In the genomic region with DNA sequence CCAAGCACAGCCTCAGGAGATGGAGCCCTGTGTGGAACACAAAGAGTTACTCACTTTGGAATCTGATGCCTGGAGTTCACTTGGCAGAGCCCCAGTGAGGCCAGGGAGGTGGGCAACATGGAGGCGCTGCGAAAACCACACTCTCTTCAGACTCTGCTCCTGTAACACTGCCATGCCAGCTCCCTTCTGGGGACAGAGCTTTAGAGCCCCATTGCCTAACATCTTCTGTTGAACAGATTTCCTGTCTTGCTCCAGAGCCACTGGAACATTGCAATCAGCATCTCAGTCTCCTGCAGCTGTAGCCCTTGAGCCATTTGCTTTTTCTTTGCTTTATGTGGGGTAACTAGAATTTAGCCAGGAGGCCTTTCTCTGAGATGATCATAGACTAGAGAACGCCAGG, we compare ENCODE assay signal across 19 mouse cellular contexts. TPM values are rescaled to one million over a fixed set of nuclear protein-coding genes. Genes with fewer than 3 reads are reported as not detected.
DNase-seq lines count a peak whose midpoint lies in the region; ATAC-seq and TF ChIP-seq lines count a peak whose summit lies in the region.
"Had no signal": no experiment of that assay in that cellular context is flagged by ENCODE, and none has a peak within 500 bp of the region (broad histone marks: within the 10 kb centered on the region; RNA-seq: fewer than 3 reads in every experiment).

No protein-coding gene starts in this region.

- WGBS in heart, embryonic 15.5 days: 31% methylated on average over 3 of the region's 3 CpGs
- WGBS in lung, postnatal 0 days: 40% methylated on average over 3 of the region's 3 CpGs
- WGBS in embryonic facial prominence, embryonic 13.5 days: 29% methylated on average over 3 of the region's 3 CpGs

- H3K4me3 ChIP-seq in heart, embryonic 15.5 days: no peak overlapping the region
- H3K4me3 ChIP-seq in lung, postnatal 0 days (ENCODE audit: low read depth, low read length): no peak overlapping the region
- no peak overlapping the region for H3K4me3 ChIP-seq in embryonic facial prominence, embryonic 13.5 days
- H3K4me3 ChIP-seq: gastrocnemius, adult 2 months had no signal

- H3K27me3 ChIP-seq in heart, embryonic 15.5 days: no peaks in the 10 kb centered on the region
- no peaks in the 10 kb centered on the region for H3K27me3 ChIP-seq in lung, postnatal 0 days (replicated peaks; ENCODE audit: insufficient read depth, low read length)
- H3K27me3 ChIP-seq in embryonic facial prominence, embryonic 13.5 days: no peaks in the 10 kb centered on the region
- H3K27me3 ChIP-seq: neural tube, embryonic 13.5 days had no signal

- no peaks in the 10 kb centered on the region for H3K36me3 ChIP-seq in heart, embryonic 15.5 days
- no peaks in the 10 kb centered on the region for H3K36me3 ChIP-seq in lung, postnatal 0 days (ENCODE audit: insufficient read depth, low read length)
- H3K36me3 ChIP-seq in embryonic facial prominence, embryonic 13.5 days: peaks cover 10% of the 10 kb centered on the region; the same call in 1 of the 2 replicates

- peak overlapping the region; percentile 49; the same call in 1 of the 2 replicates for H3K27ac ChIP-seq in heart, embryonic 15.5 days
- H3K27ac ChIP-seq in lung, postnatal 0 days (ENCODE audit: low read length): no peak overlapping the region; the same call in 1 of the 2 replicates
- peak overlapping the region; percentile 39; the same call in 1 of the 2 replicates for H3K27ac ChIP-seq in embryonic facial prominence, embryonic 13.5 days
- H3K27ac ChIP-seq: hindbrain, embryonic 14.5 days; liver, embryonic 14.5 days; neural tube, embryonic 13.5 days had no signal

- no peak for TF ChIP-seq CTCF in lung, postnatal 0 days (IDR thresholded peaks at IDR 0.05)

- no peak for ATAC-seq in heart, embryonic 15.5 days (replicated peaks; ENCODE audit: insufficient number of reproducible peaks, insufficient read depth, low FRiP score, low read depth)
- ATAC-seq in lung, postnatal 0 days: no peak
- ATAC-seq in embryonic facial prominence, embryonic 13.5 days (ENCODE audit: insufficient number of reproducible peaks, insufficient read depth, low FRiP score, low TSS enrichment, low read depth): no peak
- ATAC-seq: activated CD4-positive, CD25-positive, alpha-beta regulatory T cell, adult 4 months; forebrain, postnatal 0 days had no signal

- no peak for DNase-seq in heart, adult 18-20 months
- DNase-seq in lung, postnatal 0 days (ENCODE audit: low spot score): peak; percentile 62
- no peak for DNase-seq in lung, adult 18-20 months
- DNase-seq in layer of hippocampus, adult 9-10 months (ENCODE audit: low spot score): no peak
- no peak for DNase-seq in spleen, postnatal 4 days (ENCODE audit: low spot score in 2 of 2)
- DNase-seq: cerebellum, adult 11 months; forebrain, postnatal 0 days; gastrocnemius, adult 2 months; kidney, adult 18-20 months; kidney, postnatal 25 days; right cerebral cortex, postnatal 4 days; thymus, adult 18-20 months had no signal

- H3K4me2 ChIP-seq in heart, embryonic 15.5 days: no peak overlapping the region
- no peak overlapping the region for H3K4me2 ChIP-seq in lung, postnatal 0 days (replicated peaks; ENCODE audit: low read depth, low read length)
- 0 out of 2 replicates have a peak overlapping the region, but pooled peaks have one; percentile 0 for H3K4me2 ChIP-seq in embryonic facial prominence, embryonic 13.5 days
- H3K4me2 ChIP-seq: heart, embryonic 11.5 days had no signal

- TF ChIP-seq EP300 in lung, postnatal 0 days (IDR thresholded peaks at IDR 0.05): no peak

- peaks cover 30% of the 10 kb centered on the region for H3K4me1 ChIP-seq in heart, embryonic 15.5 days (replicated peaks)
- H3K4me1 ChIP-seq in lung, postnatal 0 days (ENCODE audit: insufficient read depth, low read depth, low read length): peaks cover 11% of the 10 kb centered on the region
- peaks cover 29% of the 10 kb centered on the region for H3K4me1 ChIP-seq in embryonic facial prominence, embryonic 13.5 days

- H3K9me3 ChIP-seq in heart, embryonic 15.5 days (replicated peaks): no peaks in the 10 kb centered on the region
- H3K9me3 ChIP-seq in lung, postnatal 0 days (ENCODE audit: low read length): no peaks in the 10 kb centered on the region
- no peaks in the 10 kb centered on the region for H3K9me3 ChIP-seq in embryonic facial prominence, embryonic 13.5 days
- H3K9me3 ChIP-seq: neural tube, embryonic 13.5 days had no signal

- no peak overlapping the region for H3K9ac ChIP-seq in heart, embryonic 15.5 days
- H3K9ac ChIP-seq in lung, postnatal 0 days (replicated peaks; ENCODE audit: low read depth): no peak overlapping the region
- H3K9ac ChIP-seq in embryonic facial prominence, embryonic 13.5 days: no peak overlapping the region
- H3K9ac ChIP-seq: forebrain, postnatal 0 days; hindbrain, embryonic 14.5 days; liver, embryonic 14.5 days; neural tube, embryonic 13.5 days had no signal

RNA-seq across cellular contexts. Expression of gene Tmem165, which starts 1.4 kb away (rescaled TPM):
- 62.7 and 72.2 TPM in 2 replicates for polyA plus RNA-seq in heart, embryonic 15.5 days (2015; fragmentation: Nextera tagmentation; extraction: Ambion mirVana)
- total RNA-seq in heart, adult 18-20 months (2021): 10 to 100 TPM; 17.7 TPM
- polyA plus RNA-seq in lung, postnatal 0 days (2015; fragmentation: Nextera tagmentation; extraction: Ambion mirVana): 107 and 112 TPM in 2 replicates
- polyA plus RNA-seq in embryonic facial prominence, embryonic 13.5 days (2015; fragmentation: Nextera tagmentation; extraction: Ambion mirVana): 104 and 107 TPM in 2 replicates

RNA-seq across cellular contexts. Expression of gene Srd5a3, which starts 42.3 kb away (rescaled TPM):
- polyA plus RNA-seq in heart, embryonic 15.5 days (2015; fragmentation: Nextera tagmentation; extraction: Ambion mirVana): 25.8 and 32.3 TPM in 2 replicates
- 1 to 10 TPM; 8.2 TPM for total RNA-seq in heart, adult 18-20 months (2021)
- polyA plus RNA-seq in lung, postnatal 0 days (2015; fragmentation: Nextera tagmentation; extraction: Ambion mirVana): 48.1 and 49.3 TPM in 2 replicates
- 32.8 and 36.4 TPM in 2 replicates for polyA plus RNA-seq in embryonic facial prominence, embryonic 13.5 days (2015; fragmentation: Nextera tagmentation; extraction: Ambion mirVana)
